Mouse (Mus musculus) adrenal gland, postnatal 4 days (tissue): ENCODE measurements around the gene Calm3. TPM values are rescaled to one million over a fixed set of nuclear protein-coding genes. Genes with fewer than 3 reads are reported as not detected.

ENCODE experiments used
- DNase-seq, 2 experiments: peaks; one replicate each; pipeline ENCODE4 v3.0.0; 2021 to 2022; ENCODE audit warnings: low spot score in 2 of 2, mixed read lengths in 2 of 2
- total RNA-seq, 2 experiments: library from RNA; stranded (reverse); gene quantifications; 2 replicates each; pipeline ENCODE4 v1.2.3; 2021

The Calm3 gene
- total RNA-seq, 2 experiments from 2014 or later, result 330 to 344 TPM

DNA sequence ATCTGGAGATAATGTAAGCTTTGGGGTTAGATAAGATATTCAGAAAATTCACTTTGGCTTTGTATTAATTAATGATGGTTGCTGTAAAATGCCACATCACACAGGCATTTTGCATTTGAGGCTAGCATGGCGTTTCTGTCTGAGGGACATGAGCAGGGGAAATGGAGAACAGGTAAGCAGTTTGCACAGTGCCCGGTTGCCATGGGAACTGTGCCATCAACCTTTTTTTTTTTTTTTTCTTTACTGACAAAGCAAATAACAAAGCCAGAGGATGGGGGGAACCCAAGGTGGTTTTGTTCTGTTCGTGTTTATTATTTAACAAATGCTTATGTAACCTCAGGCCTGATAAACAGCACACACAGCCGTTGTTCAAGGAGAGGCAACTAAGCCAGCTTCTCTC is 18.9 kb upstream of the Calm3 start:
- DNase-seq, result no peak

- DNase-seq, result no peak
These were observed 16.4 kb upstream of the Calm3 start for GRCm38 (mm10) chr7:16940292-16940691.

- DNase-seq, result no peak
These were observed 14.3 kb upstream of the Calm3 start for GRCm38 (mm10) chr7:16938117-16938791.

- DNase-seq, result no peak
These were observed 13.4 kb upstream of the Calm3 start for GRCm38 (mm10) chr7:16937312-16937711.

- DNase-seq, result no peak
These were observed 9.0 kb upstream of the Calm3 start for GRCm38 (mm10) chr7:16932704-16933577.

GRCm38 (mm10) chr7:16931968-16932627 is 8.2 kb upstream of the Calm3 start:
- peak; percentile 66 to 74 for DNase-seq

GRCm38 (mm10) chr7:16930850-16931249 is 6.9 kb upstream of the Calm3 start:
- DNase-seq, result no peak

DNA sequence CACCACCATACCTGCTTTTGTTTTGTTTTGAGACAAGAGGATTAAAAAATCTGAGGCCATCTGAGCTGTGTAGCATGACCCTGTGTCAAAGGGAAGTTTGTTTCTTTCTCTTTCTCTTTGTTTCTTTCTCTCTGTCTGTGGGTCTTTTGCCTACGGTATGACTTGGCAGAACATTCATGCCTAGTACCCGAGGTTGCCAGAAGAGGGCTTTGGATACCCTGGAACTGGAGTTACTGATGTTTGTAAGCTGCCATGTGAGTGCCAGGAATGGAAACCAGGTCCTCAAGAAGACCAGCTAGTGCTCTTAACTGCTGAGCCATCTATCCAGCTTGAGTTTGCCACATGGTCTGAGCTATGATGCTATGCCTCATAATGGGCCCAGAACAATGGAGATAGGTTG is 4.4 kb upstream of the Calm3 start:
- DNase-seq, result no peak

DNA sequence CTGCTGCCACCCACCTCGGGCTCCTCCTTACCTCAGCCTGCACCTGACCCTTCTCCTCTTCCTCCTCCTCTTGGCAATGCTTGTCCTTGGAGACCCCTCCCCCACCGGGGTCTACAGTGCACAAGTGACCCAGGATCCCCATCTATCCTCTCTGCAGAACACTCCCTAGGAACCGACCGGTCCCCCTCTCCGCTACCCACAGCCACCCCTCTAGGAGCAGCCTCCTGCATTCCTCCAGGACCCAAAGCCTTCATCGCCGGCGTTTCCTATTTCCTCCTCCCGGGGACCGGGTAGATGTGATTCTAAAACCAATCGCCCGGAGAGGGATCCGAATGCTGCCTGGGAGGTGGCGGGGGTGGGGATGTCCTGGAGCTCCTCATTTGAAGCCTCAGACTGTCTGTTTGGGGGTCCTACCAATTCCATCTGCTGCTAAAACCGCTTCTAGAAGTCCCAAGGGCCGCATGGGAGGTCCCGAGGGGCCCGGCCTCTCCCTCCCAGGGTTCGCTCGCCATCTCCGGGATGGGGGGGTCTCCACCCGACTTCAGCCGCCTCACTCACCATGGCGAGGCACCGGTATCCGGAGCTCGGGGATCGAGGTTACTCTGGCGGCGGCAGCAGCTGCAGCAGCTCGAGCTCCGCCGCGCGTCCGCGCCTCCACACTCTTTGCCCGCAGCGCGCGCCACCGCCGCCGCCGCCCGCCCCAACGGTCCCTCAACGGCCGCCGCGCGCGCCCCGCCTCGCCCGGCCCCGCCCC is 454 bp downstream of the Calm3 start:
- DNase-seq, result no peak

- no peak for DNase-seq
These were observed 1.4 kb downstream of the Calm3 start for GRCm38 (mm10) chr7:16922360-16922973.

GRCm38 (mm10) chr7:16921881-16922335 is 2.0 kb downstream of the Calm3 start:
- no peak for DNase-seq

DNA sequence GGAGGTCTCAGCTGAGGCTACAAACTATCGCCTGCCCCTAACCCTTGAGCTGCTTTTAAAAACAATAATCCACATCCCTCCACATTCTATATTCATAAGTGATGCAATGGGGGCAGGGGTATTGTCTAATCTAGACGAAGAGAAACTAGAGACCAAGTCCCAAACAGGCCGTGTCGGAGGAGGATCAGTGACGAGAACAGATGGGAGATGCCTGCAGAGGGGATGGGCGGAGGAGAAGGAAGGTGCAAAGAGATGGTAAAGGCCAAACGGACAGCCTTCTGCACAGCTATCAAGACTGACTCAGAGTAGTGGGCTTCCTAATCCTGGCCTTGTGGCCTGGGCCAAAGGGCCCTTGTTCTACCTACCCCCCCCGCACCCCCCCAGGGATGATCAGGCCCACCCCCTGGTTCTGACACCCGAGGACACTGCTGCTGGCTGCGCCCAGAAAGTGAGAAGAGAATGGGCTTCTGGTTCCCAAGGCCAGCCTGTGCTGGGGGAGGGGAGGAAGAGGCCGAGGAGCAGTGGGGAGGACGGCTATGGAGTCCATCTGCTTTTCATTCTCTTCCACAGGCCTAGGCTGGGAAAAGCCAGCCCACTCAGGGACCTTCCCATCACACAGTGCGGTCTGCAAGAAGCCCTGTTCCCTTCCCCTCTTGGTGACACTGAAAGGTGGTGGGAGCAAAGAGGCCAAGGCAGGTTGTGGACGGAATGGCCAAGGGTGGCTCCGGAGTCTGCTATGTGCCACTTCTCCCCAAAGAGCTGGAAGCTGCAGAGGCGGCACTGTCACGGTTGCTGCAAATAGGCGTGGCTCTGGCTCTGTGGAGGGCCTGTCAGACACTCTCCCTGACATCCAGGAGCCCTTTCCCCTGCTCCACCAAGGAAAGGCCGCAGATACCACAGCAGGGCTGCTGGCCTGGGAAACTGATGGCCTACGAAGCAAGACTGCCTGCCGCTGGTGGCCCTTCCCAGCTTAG is 2.8 kb downstream of the Calm3 start:
- DNase-seq, result no peak

DNA sequence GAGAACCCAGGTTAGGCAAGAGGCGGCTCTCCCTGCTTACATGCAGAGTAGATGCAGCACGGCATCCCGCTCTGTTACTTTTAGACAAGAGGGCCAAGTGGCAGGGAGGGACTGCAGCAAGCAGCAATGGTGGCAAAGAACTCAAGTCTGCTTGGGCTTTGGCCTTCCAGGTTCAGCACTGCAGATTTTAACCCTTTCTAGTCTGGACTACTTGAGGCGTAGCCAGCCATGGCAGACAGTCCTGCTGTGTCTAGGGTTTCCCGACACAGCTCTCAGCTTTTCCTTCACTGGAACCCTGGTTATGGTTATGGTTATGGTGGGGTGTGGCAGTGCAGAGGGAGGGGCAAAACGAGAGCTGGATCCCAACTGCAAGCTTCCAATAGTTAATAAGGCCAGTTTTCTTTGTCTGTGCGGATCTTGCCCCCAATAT is 3.7 kb downstream of the Calm3 start:
- no peak for DNase-seq

DNA sequence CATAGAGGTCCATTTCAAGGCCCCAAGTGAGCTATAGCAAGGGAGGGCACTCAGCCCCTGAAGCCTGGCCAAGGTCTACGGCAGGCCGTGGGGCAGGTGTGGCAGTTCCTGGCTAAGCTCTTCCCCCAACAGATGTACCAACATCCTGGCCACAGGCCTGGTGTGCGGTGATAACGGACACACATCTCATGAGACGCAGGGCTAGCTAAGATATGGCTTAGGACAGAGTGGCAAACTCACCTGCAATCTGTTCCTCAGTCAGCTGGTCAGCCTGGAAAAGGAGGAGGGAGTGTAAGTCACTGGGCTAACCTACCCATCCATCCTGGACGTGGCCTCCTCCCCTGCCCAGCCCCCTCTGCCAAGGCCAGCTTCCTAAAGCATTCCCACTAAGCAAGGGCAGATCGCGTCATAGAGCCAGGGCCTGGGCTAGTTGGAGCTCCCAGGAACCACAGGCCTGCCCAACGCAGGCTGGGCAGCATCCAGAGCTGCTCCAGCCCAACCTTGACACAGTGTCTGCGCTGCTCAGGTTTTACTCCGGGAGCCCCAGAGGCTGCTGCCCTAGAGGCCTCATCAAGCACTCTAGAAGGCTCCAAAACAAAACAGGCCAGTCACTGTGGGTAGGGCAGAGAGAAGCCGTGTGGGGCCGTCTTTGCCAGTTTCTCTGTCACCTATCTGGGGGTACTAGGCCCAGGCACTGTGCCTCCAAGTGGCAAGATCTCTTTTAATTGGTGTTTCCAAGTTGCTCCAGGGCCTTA is 4.3 kb downstream of the Calm3 start:
- DNase-seq, result no peak

DNA sequence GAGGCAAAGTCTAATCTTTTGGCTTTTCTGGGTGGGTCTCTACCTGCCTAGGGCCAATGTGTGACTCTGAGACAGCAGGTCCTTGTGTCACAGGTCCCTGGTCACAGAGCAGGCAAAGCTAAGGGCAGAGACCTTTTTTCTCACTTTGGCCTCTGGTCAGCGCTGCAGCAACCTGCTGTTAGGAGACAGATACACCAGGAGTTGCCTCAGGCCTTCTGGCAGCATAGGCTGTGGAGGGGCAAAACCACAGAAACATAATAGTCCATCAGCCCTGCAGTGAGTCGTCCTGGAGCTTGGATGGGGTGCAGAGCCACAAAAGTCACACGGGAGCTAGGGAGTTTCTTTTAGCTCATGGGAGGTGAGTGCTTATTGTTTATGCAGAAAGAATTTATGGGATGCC is 5.2 kb downstream of the Calm3 start:
- no peak for DNase-seq

DNA sequence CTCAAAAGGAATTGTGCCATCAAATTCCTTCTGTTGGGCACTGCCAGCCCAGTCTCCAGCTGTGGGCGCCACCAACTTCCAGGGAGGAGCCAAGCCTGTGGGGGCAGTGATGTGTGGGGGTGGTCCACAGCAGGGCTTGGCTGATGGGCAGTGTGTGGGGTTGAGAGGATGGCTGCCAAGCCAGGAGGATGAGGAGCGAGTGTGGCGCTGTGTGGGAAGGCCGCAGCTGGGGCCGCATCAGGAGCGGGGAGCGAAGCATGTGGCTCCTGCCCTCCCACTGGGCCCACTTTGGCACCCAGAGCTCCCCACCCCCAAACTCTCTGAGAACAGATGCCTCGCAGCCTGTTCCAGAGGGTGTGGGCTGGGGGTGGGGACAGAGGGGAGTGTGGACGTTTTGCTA is 5.9 kb downstream of the Calm3 start:
- DNase-seq, result no peak

- no peak for DNase-seq
These were observed 6.5 kb downstream of the Calm3 start for GRCm38 (mm10) chr7:16917447-16917846.

GRCm38 (mm10) chr7:16916342-16917265 is 7.3 kb downstream of the Calm3 start:
- DNase-seq, result no peak
